In genomic region chr6:127529451-127529850, GRCm38 (mm10) we compare ENCODE assay signal across 9 mouse cellular contexts. TPM values are rescaled to one million over a fixed set of nuclear protein-coding genes. Genes with fewer than 3 reads are reported as not detected.
DNase-seq lines count a peak whose midpoint lies in the region; ATAC-seq lines count a peak whose summit lies in the region.
"Had no signal": no experiment of that assay in that cellular context is flagged by ENCODE, and none has a peak within 500 bp of the region (broad histone marks: within the 10 kb centered on the region; RNA-seq: fewer than 3 reads in every experiment).

No protein-coding gene starts in this region.

- no peaks in the 10 kb centered on the region for H3K27me3 ChIP-seq in hindbrain, embryonic 14.5 days (ENCODE audit: control insufficient read depth, insufficient read depth, low read length)
- H3K27me3 ChIP-seq in hindbrain, embryonic 11.5 days (ENCODE audit: control insufficient read depth, insufficient read depth, low read length) = no peaks in the 10 kb centered on the region
- H3K27me3 ChIP-seq in liver, embryonic 16.5 days (ENCODE audit: control insufficient read depth, insufficient read depth, low read depth, low read length) = no peaks in the 10 kb centered on the region
- H3K27me3 ChIP-seq: midbrain, embryonic 12.5 days had no signal

- no peaks in the 10 kb centered on the region for H3K4me1 ChIP-seq in hindbrain, embryonic 14.5 days (replicated peaks; ENCODE audit: control insufficient read depth, insufficient read depth, low read length)
- no peaks in the 10 kb centered on the region for H3K4me1 ChIP-seq in hindbrain, embryonic 11.5 days (replicated peaks; ENCODE audit: control insufficient read depth, insufficient read depth, low read length)
- peaks cover 11% of the 10 kb centered on the region for H3K4me1 ChIP-seq in liver, embryonic 16.5 days (ENCODE audit: control insufficient read depth, low read depth, low read length)

- H3K4me2 ChIP-seq in hindbrain, embryonic 14.5 days (replicated peaks) = no peak overlapping the region
- H3K4me2 ChIP-seq in hindbrain, embryonic 11.5 days (replicated peaks; ENCODE audit: low read depth, low read length) = no peak overlapping the region
- no peak overlapping the region for H3K4me2 ChIP-seq in liver, embryonic 16.5 days (ENCODE audit: low read depth, low read length)
- H3K4me2 ChIP-seq: midbrain, embryonic 12.5 days had no signal

- H3K9me3 ChIP-seq in hindbrain, embryonic 14.5 days (ENCODE audit: control insufficient read depth, low read length) = no peaks in the 10 kb centered on the region
- no peaks in the 10 kb centered on the region for H3K9me3 ChIP-seq in hindbrain, embryonic 11.5 days (ENCODE audit: control insufficient read depth, low read length)
- no peaks in the 10 kb centered on the region for H3K9me3 ChIP-seq in liver, embryonic 16.5 days (replicated peaks; ENCODE audit: control insufficient read depth, low read length)
- H3K9me3 ChIP-seq: midbrain, embryonic 12.5 days had no signal

- H3K9ac ChIP-seq in hindbrain, embryonic 14.5 days = no peak overlapping the region
- H3K9ac ChIP-seq in hindbrain, embryonic 11.5 days (ENCODE audit: low read depth, low read length) = no peak overlapping the region
- no peak overlapping the region for H3K9ac ChIP-seq in liver, embryonic 16.5 days (ENCODE audit: low read depth, low read length)
- H3K9ac ChIP-seq: midbrain, embryonic 12.5 days had no signal

- intact Hi-C loops in heart, postnatal 36 days (cut with DNase I) = no loop called here

- ATAC-seq in hindbrain, embryonic 14.5 days (ENCODE audit: low FRiP score) = peak; percentile 55; the same call in 1 of the 2 replicates
- ATAC-seq in hindbrain, embryonic 11.5 days (ENCODE audit: low FRiP score) = no peak
- peak; percentile 82 for ATAC-seq in liver, embryonic 16.5 days (ENCODE audit: low read depth)

- no peak overlapping the region for H3K27ac ChIP-seq in hindbrain, embryonic 14.5 days
- H3K27ac ChIP-seq in hindbrain, embryonic 11.5 days (ENCODE audit: low read depth, low read length) = no peak overlapping the region
- H3K27ac ChIP-seq in liver, embryonic 16.5 days (ENCODE audit: low read length) = no peak overlapping the region
- H3K27ac ChIP-seq: midbrain, embryonic 12.5 days had no signal

- 83% methylated on average over 2 of the region's 2 CpGs for WGBS in hindbrain, embryonic 14.5 days
- 87% methylated on average over 2 of the region's 2 CpGs for WGBS in hindbrain, embryonic 11.5 days
- 30% methylated on average over 2 of the region's 2 CpGs for WGBS in liver, embryonic 16.5 days (ENCODE audit: insufficient replicate concordance)

- no peak overlapping the region for H3K4me3 ChIP-seq in hindbrain, embryonic 14.5 days (replicated peaks; ENCODE audit: low read length)
- no peak overlapping the region for H3K4me3 ChIP-seq in hindbrain, embryonic 11.5 days (ENCODE audit: low read depth, low read length)
- no peak overlapping the region for H3K4me3 ChIP-seq in liver, embryonic 16.5 days (ENCODE audit: low read depth, low read length)
- H3K4me3 ChIP-seq: midbrain, embryonic 12.5 days had no signal

- DNase-seq in hindbrain, embryonic 14.5 days (ENCODE audit: low spot score) = peak; percentile 65
- no peak for DNase-seq in hindbrain, embryonic 11.5 days (ENCODE audit: low spot score)
- DNase-seq in adrenal gland, adult 8-10 months = peak; percentile 97
- peak; percentile 57 for DNase-seq in fibroblast of lung, adult 2 months (ENCODE audit: low read depth)
- DNase-seq in heart, postnatal 36 days = peak; percentile 80 to 82
- DNase-seq in spleen, adult 12 weeks (ENCODE audit: low spot score) = peak; percentile 68
- no peak for DNase-seq in embryo, embryonic 10 days (ENCODE audit: low spot score)

- H3K36me3 ChIP-seq in hindbrain, embryonic 14.5 days (replicated peaks; ENCODE audit: control insufficient read depth, insufficient read depth) = no peaks in the 10 kb centered on the region
- no peaks in the 10 kb centered on the region for H3K36me3 ChIP-seq in hindbrain, embryonic 11.5 days (ENCODE audit: control insufficient read depth, insufficient read depth, low read length)
- no peaks in the 10 kb centered on the region for H3K36me3 ChIP-seq in liver, embryonic 16.5 days (ENCODE audit: control insufficient read depth, insufficient read depth)
- H3K36me3 ChIP-seq: midbrain, embryonic 12.5 days had no signal

RNA-seq across cellular contexts. Expression of gene Cracr2a, which starts 31.7 kb away (rescaled TPM):
- 0.43 and 0.94 TPM in 2 replicates for polyA plus RNA-seq in hindbrain, embryonic 14.5 days (2014; fragmentation: Nextera tagmentation; extraction: Ambion mirVana)
- polyA plus RNA-seq in hindbrain, embryonic 11.5 days (2014; fragmentation: Nextera tagmentation; extraction: Ambion mirVana) = 0.83 and 1.2 TPM in 2 replicates
- total RNA-seq in adrenal gland, adult 8-10 months (2022) = 1 to 10 TPM; 2.1 to 4.3 (median 4.1) TPM
- total RNA-seq in heart, postnatal 36 days (2021) = 1 to 10 TPM in 1 of 2 experiments, under 1 TPM in 1; 0.86 to 1.6 TPM
- polyA plus RNA-seq in liver, embryonic 16.5 days (2015; fragmentation: Nextera tagmentation; extraction: Ambion mirVana) = 1.2 and 1.3 TPM in 2 replicates

Comparison
In these comparisons a context has a peak if more than half of its experiments do, and no peak if none do; other contexts are left out.
1. DNase-seq: peak in hindbrain, embryonic 14.5 days (single experiment), adrenal gland, adult 8-10 months (single experiment), fibroblast of lung, adult 2 months (single experiment), heart, postnatal 36 days (2 of 2) and spleen, adult 12 weeks (single experiment); none in hindbrain, embryonic 11.5 days (single experiment) and embryo, embryonic 10 days (single experiment).